Mouse (Mus musculus) heart, embryonic 14.5 days (tissue): Measurements from ENCODE around the gene Ttc27. TPM values are rescaled to one million over a fixed set of nuclear protein-coding genes. Genes with fewer than 3 reads are reported as not detected.
"Not testable (repeated sequence)": the region's sequence is repeated elsewhere in the genome, so short reads cannot be mapped to it uniquely, and the experiment has no call there.

Experiments
- ATAC-seq: fragments of 200-750 bp; cut with Nextera tagmentation; 2 replicates; pipeline ENCODE4 v1.8.0; 2017; ENCODE audit warnings: low read depth, moderate TSS enrichment; ENCODE audit not compliant: insufficient number of reproducible peaks, insufficient read depth, low FRiP score
- H3K27ac ChIP-seq, 2 experiments: fragments of 200-500 bp in 1 of 2; fragments of 300-500 bp in 1 of 2; sonication (generic) in 1 of 2; replicated peaks in 1 of 2; 2 replicates each; pipeline ENCODE4 v1.5.1; 2012 to 2014; ENCODE audit warnings: low read depth in 2 of 2, low read length in 2 of 2, control low read depth in 1 of 2, mild to moderate bottlenecking in 1 of 2, mixed read lengths in 1 of 2; ENCODE audit not compliant: control insufficient read depth in 1 of 2, insufficient read depth in 1 of 2
- H3K27me3 ChIP-seq: fragments of 300-500 bp; sonication (generic); 2 replicates; pipeline ENCODE4 v1.6.1; 2014; ENCODE audit warnings: mild to moderate bottlenecking, low read length, control low read depth; ENCODE audit not compliant: control insufficient read depth, insufficient read depth
- H3K36me3 ChIP-seq: fragments of 300-500 bp; sonication (generic); 2 replicates; pipeline ENCODE4 v1.6.1; 2014; ENCODE audit warnings: mild to moderate bottlenecking, control low read depth, low read length, mixed read lengths; ENCODE audit not compliant: control insufficient read depth, insufficient read depth
- H3K4me1 ChIP-seq, 2 experiments: fragments of 200-500 bp in 1 of 2; fragments of 300-500 bp in 1 of 2; sonication (generic) in 1 of 2; 2 replicates each; pipeline ENCODE4 v1.6.1; 2012 to 2014; ENCODE audit warnings: low read length in 2 of 2, control low read depth in 1 of 2, mixed read lengths in 1 of 2; ENCODE audit not compliant: control insufficient read depth in 2 of 2, insufficient read depth in 2 of 2
- H3K4me2 ChIP-seq: fragments of 300-500 bp; sonication (generic); 2 replicates; pipeline ENCODE4 v1.6.1; 2014; ENCODE audit warnings: mild to moderate bottlenecking, low read length
- H3K4me3 ChIP-seq, 2 experiments: fragments of 200-500 bp in 1 of 2; fragments of 300-500 bp in 1 of 2; sonication (generic) in 1 of 2; 2 replicates each; pipeline ENCODE4 v1.5.1; 2012 to 2014; ENCODE audit warnings: low read length in 2 of 2, mild to moderate bottlenecking in 2 of 2, control low read depth in 1 of 2, low read depth in 1 of 2, moderate library complexity in 1 of 2; ENCODE audit not compliant: control insufficient read depth in 1 of 2, insufficient read depth in 1 of 2
- H3K9ac ChIP-seq: fragments of 300-500 bp; sonication (generic); 2 replicates; pipeline ENCODE4 v1.6.1; 2014; ENCODE audit warnings: mild to moderate bottlenecking, low read length
- H3K9me3 ChIP-seq: fragments of 300-500 bp; sonication (generic); 2 replicates; pipeline ENCODE4 v1.6.1; 2016; ENCODE audit warnings: low read length, control low read depth; ENCODE audit not compliant: control insufficient read depth
- WGBS: fragments of 180-500 bp; shearing (Covaris S2); extraction: QIAGEN DNeasy Blood & Tissue Kit; methylation state at CpG from one replicate; pipeline ENCODE4 v1.1.7; 2014; 5-methylcytosine and 5-hydroxymethylcytosine counted together
- polyA plus RNA-seq: library from polyadenylated mRNA; unstranded; fragments of >200 nt; fragmentation: Nextera tagmentation; extraction: Ambion mirVana; gene quantifications from 2 replicates; pipeline ENCODE4 v1.2.1, GENCODE M21; 2014

The Ttc27 gene
- polyA plus RNA-seq, 1 experiment from 2014 or later, result 15.3 TPM

DNA sequence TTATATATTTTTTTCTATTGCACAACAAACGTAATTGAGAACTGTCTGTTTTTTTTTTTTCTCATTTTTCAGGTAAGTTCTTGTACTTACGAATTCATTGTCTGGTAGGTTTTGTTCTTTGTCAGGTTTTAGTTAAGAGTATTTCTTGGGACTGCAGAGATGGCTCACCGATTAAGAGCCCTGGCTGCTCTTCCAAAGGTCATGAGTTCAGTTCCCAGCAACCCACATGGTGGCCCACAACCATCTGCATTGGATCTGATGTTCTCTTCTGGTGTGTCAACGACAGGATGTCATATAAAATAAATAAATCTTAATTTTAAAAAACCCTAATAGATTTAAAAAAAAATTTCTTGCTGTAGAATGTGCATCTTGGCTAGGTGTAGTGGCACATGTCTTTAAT lies 28.1 kb upstream of the Ttc27 start:
- no peak for ATAC-seq
- 92% methylated on average over 4 of the region's 4 CpGs for WGBS
- Histone ChIP-seq H3K4me3 (no peak overlapping the region), H3K27ac (no peak overlapping the region), H3K4me1 (no peaks in the 10 kb centered on the region), H3K36me3 (peaks cover 68% of the 10 kb centered on the region), H3K9ac (no peak overlapping the region), H3K9me3 (no peaks in the 10 kb centered on the region), H3K27me3 (no peaks in the 10 kb centered on the region), H3K4me2 (no peak overlapping the region)

DNA sequence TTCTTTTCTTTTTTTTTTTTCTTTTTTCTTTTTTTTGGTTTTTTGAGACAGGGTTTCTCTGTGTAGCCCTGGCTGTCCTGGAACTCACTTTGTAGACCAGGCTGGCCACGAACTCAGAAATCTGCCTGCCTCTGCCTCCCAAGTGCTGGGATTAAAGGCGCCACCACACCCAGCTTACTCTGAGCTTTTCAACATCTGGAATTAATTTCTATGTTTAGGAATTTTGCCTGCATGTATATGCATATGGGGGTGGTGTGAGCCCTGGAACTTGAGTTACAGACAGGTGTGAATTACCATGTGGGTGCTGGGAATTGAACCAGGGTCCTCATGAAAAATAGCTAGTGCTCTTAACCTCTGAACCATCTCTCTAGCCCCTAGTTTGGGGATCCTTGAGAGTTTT lies 15.9 kb upstream of the Ttc27 start:
- not testable (repeated sequence) for H3K27me3 ChIP-seq, ATAC-seq, H3K4me3 ChIP-seq, H3K27ac ChIP-seq, H3K9me3 ChIP-seq, H3K4me1 ChIP-seq, H3K4me2 ChIP-seq, H3K9ac ChIP-seq
- WGBS, result 97% methylated on average over 2 of the region's 2 CpGs
- peaks cover 67% of the 10 kb centered on the region for H3K36me3 ChIP-seq

DNA sequence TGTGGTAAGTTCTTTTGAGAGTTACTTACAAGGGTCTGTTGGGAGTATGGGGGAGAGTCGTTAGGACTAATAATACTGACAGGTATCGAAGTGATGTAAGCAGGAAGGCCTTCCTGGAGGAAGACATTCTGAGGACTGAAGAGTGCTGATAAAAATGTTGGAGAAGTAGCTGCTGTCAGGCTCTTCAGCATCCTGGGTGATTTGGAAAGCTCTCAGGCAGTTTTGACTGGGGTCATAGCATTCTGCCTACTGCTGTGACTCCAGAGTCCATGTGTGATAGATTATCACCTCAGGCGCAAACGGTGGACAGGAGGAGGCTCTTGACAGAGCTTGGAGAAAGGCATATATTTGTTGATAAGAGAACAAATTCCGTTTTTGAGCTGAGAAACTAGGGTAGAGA lies 12.1 kb upstream of the Ttc27 start:
- 60% methylated on average over 5 of the region's 5 CpGs for WGBS
- H3K27ac ChIP-seq, result no peak overlapping the region

DNA sequence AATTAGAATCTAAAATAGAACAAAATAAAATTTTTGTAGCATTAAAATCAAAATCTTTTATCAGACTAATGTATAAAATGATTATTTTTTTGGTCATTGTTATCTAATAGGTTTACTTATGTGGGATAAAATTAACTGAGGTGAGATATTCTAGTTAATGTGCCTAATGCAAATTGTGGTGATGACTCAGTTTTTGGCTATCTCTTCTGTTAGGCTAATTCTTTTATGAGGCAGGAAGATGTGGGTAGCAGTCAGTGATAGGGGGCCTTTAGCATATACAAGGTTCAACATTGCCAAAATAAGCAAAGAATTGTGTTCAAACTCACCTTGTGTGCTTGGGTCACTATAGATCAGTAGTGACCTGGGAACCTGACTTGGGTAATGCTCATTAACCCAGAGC lies 10.9 kb upstream of the Ttc27 start:
- no peaks in the 10 kb centered on the region for H3K9me3 ChIP-seq
- H3K36me3 ChIP-seq, result peaks cover 21% of the 10 kb centered on the region
- H3K9ac ChIP-seq, result no peak overlapping the region
- no peak overlapping the region for H3K4me3 ChIP-seq
- ATAC-seq, result no peak
- H3K4me1 ChIP-seq, result no peaks in the 10 kb centered on the region
- H3K27ac ChIP-seq, result no peak overlapping the region
- no peak overlapping the region for H3K4me2 ChIP-seq
- no peaks in the 10 kb centered on the region for H3K27me3 ChIP-seq

More for the DNA sequence above, 12.1 kb upstream of the Ttc27 start:
- Histone ChIP-seq H3K36me3 (peaks cover 30% of the 10 kb centered on the region), H3K27me3 (no peaks in the 10 kb centered on the region), H3K4me3 (no peak overlapping the region), H3K9me3 (no peaks in the 10 kb centered on the region), H3K4me2 (no peak overlapping the region), H3K4me1 (no peaks in the 10 kb centered on the region), H3K9ac (no peak overlapping the region)
- no peak for ATAC-seq

DNA sequence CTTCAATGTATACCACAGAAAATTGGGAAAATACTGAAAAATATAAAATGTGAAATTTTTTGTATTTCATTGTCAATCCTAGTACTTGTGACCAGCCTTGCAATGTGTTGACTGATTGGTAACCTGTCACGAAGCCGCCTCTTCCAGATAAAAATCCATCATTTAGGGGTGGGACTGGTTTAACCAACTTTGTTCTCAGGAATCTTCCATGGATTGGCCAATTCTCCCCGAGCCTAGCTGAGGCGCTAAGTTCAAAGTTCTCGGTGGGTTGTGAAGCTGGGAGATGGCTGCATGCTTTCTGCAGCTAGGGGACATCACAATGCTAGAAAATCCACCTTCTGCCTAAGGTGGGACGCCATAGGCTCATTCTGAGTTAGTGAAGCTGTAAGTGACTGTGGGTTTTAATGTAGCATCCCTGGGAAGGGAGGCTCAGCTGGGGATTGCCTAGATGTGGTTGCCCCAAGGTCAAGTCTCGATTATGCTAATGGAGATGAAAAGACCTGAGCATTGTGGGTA lies 9.8 kb upstream of the Ttc27 start:
- H3K9ac ChIP-seq, result no peak overlapping the region
- 82% methylated on average over 7 of the region's 7 CpGs for WGBS
- no peak overlapping the region for H3K4me3 ChIP-seq

DNA sequence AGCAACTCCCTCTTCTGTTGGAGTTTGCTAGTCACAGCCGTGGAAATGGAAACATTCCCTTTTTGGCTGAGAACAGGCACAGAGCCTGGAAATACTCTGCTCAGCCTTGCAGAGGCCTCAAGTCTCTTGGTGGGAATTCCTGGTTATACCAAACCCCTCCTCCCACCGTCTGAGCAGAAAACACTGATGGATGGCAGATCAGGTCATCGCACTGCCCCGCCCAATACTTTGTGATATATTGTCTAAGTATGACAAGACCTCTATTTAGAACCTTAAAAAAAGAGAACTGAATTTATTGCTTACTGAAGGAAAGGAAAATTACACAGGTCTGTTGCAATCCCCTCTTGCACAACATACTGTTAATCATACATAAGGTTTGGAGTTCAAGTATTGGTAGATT lies 6.8 kb upstream of the Ttc27 start:
- ATAC-seq, result no peak
- WGBS, result 62% methylated on average over 4 of the region's 4 CpGs
- Histone ChIP-seq H3K27ac (no peak overlapping the region), H3K36me3 (no peaks in the 10 kb centered on the region), H3K4me3 (no peak overlapping the region), H3K4me1 (no peaks in the 10 kb centered on the region), H3K9ac (no peak overlapping the region), H3K4me2 (no peak overlapping the region), H3K27me3 (no peaks in the 10 kb centered on the region), H3K9me3 (no peaks in the 10 kb centered on the region)

More for the DNA sequence above, 9.8 kb upstream of the Ttc27 start:
- Histone ChIP-seq H3K36me3 (peaks cover 14% of the 10 kb centered on the region), H3K9me3 (no peaks in the 10 kb centered on the region), H3K27me3 (no peaks in the 10 kb centered on the region), H3K4me2 (no peak overlapping the region), H3K27ac (no peak overlapping the region), H3K4me1 (no peaks in the 10 kb centered on the region)
- ATAC-seq, result no peak

DNA sequence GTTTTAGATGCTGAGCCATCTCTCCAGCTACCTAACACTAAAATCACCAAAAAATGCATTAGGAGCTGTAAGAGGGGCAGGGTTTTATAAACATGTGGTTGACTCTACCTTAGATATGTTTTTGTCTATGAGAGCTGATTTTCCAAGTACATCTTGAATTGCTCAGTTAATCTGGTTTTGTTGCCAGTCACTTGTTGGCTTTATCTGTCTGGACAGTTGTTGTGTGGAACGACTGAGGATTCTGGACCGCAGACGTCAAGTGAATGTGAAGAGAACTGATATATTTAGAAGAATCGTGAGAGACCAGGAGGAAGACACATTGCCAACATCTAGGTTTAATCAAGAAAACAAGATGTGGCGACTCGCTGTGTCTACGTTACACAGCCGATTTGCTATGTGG lies 5.9 kb upstream of the Ttc27 start:
- Histone ChIP-seq H3K9ac (no peak overlapping the region), H3K27me3 (no peaks in the 10 kb centered on the region), H3K4me2 (no peak overlapping the region), H3K4me1 (no peaks in the 10 kb centered on the region), H3K36me3 (no peaks in the 10 kb centered on the region), H3K9me3 (no peaks in the 10 kb centered on the region), H3K4me3 (no peak overlapping the region), H3K27ac (no peak overlapping the region)
- 74% methylated on average over 8 of the region's 8 CpGs for WGBS
- no peak for ATAC-seq

DNA sequence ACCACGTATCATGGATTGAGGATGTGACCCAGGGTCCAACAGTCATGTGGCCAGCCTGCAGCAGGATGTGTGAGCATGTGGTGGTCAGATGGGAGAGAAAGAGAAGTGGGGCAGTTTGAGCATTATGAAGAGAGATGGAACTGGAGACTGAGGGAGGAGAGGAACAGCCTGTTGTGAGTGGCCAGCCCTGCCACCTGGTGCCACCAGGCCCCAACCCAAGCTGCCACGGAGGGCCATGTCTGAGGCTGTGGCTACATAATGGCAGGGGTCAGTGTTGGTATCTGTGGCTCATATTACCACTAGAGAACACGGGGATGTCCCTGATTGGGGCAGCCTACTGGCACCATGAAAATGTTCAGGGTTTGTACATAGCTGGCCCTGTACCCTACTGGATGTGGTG lies 2.4 kb upstream of the Ttc27 start:
- WGBS, result 55% methylated on average over 3 of the region's 3 CpGs
- H3K4me3 ChIP-seq, result no peak overlapping the region
- no peaks in the 10 kb centered on the region for H3K36me3 ChIP-seq
- no peaks in the 10 kb centered on the region for H3K27me3 ChIP-seq
- H3K9me3 ChIP-seq, result no peaks in the 10 kb centered on the region
- no peak overlapping the region for H3K4me2 ChIP-seq
- no peak for ATAC-seq
- H3K27ac ChIP-seq, result no peak overlapping the region
- H3K4me1 ChIP-seq, result peaks cover 2 to 3% of the 10 kb centered on the region in 2 experiments; a peak in 2 of 4 replicates
- no peak overlapping the region for H3K9ac ChIP-seq
